Mouse (Mus musculus): ENCODE measurements around the gene Hoxc6.

DNA sequence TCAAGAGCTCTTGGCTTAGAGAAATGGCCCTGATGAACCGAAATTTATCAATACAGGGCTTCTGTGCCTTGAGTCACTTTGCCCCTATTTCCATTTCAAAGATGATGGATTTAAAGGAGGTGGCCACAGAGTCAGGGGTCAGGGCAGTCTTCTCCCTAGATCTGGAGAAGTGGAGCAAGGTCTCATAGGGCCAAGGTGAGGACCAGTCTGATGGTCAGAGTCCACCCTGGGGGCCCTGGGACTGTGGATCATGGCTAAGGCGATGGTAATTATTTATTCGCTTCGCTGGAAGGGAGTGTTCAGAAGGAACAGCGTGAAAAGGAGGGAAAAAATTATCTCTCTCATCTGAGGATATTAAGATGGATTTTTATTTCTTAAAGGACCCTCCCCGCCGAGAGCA lies 23.0 kb upstream of the Hoxc6 start:
- no peak for TF ChIP-seq CTCF (IDR thresholded peaks at IDR 0.05; ENCODE audit: low read depth, low read length)
- TF ChIP-seq GATA1 (IDR thresholded peaks at IDR 0.05; ENCODE audit: borderline replicate concordance, low read length) = no peak
- no peak for TF ChIP-seq TAL1 (conservative IDR thresholded peaks at IDR 0.05; ENCODE audit: low read depth, low read length)
